Mouse (Mus musculus) kidney, adult 9 months (tissue): ENCODE results near the gene Hs3st3a1.

Source experiments
- DNase-seq: peaks from one replicate; pipeline ENCODE4 v3.0.0; 2022

The Hs3st3a1 gene

DNA sequence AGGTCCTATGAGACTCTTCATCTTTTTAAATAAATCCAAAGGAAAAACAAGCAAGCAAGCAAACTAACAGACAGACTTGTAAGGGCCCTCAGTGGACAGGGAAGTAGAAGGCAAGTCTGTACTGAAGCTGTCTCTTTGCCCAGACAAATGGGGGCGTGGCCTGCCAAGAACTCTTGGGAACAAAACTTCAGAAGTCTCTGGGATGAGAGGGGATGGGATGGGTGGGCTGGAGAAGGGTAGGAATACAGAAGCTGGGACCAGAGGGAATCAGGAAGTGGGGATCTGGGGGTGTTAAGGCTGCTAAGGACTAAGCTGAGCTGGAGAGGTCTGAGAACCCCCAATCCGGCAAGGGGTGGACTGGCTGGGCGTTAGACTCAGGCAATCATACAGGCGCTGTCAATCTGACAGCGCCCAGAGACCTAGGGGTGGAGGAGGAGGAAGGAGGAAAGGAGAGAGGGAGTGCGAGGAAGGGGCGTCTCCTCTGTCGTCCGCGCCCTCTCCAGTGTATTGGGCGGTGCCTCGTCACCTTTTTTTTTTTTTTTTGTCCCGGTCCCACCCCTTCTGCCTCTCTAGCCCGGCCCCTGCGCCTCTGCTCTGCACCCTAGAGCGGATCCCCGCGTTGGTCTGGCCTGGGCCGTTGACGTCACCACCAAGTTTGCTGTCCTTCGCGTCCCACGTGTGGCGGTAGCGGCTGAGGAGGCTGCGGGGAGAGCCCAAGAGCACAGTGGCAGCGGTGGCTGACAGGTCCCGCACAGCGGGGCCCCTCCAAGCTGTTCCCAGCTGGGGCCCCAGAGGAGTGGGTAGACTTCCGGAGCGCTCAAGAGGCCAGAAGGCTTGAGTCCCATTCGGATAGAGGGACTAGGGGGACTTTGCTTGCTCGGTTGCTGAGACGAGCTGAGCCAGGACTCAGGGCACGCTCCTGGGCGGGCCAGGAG, at the start of gene Hs3st3a1:
Gene Hs3st3a1, plus strand, starts transcription at position 722 of the 935 bp plus-strand sequence.
- DNase-seq = peak; percentile 46

GRCm38 (mm10) chr11:64386333-64386732, 48.8 kb upstream of the Hs3st3a1 start:
- no peak for DNase-seq

DNA sequence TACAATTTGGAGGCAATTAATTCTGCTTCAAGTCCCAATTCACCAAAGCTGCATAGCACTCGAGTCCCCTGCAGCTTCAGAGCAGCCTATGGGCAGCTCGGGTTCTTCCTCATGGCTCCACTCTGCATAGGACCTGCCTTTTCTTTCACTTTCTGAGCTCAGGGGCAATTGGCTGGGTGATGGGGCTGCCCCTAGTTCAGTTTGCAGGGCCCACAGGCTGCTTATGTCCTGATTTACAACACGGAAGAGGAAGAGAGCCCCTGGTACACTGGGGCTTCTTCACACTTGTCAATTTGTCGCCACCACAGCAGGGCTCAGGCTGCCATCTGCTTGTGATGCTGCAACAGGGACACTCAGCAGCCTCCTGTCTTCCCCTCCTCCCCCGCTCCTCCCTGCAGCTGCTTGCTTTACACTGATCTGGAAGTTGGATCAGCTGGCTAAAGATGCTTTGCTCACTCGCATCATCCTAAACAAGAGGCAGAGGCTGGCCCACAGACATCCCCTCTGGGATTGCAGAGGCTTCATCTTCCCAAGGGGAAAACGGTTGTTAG, 38.7 kb upstream of the Hs3st3a1 start:
- DNase-seq = no peak

DNA sequence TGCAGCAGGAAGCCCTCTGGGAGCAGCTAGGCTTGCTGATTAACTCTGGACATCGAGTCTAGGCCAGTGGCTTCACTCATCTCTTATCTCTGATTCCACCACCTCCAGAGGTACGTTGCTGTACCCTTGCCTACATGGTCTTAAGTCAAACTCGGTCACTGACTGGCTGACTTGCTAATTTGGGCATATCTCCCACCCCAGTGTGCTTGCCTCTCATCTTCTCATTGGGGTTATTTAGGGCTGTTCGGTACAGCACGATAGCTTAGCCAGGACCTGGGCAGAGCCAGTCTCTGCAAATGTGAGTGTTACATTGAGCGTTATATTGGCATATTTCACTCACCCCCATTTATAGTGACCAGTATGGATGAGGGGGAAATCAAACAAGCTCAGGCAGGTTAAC, 38.2 kb upstream of the Hs3st3a1 start:
- DNase-seq = no peak

GRCm38 (mm10) chr11:64397612-64398011, 37.5 kb upstream of the Hs3st3a1 start:
- DNase-seq = no peak

DNA sequence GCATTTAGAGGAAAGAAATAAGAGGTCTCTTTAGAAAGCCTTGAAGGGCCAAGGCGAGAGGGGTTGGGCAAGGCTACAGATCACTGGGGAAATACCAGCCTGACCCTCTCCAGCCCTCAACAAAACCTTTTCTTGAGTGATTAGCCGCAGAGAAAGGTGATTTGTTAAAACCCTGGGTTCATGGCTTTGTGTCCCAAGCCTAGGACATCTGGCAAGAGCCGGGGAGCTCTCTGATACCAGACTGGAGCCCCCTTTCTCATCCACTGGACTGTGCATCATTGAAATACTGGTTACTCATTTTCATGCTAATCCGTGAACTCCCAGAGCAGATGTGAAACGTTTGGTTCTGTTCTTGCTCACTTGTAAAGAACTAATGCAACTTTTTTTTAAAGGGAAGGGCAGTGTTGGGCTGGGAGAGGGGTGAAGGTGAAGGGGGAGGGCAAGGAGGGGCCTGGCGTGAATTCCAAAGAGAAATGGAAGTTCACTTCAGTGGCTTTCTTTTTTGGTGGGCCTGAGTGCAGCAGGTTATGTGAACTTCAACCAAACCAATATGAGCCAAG, 34.5 kb upstream of the Hs3st3a1 start:
- no peak for DNase-seq

DNA sequence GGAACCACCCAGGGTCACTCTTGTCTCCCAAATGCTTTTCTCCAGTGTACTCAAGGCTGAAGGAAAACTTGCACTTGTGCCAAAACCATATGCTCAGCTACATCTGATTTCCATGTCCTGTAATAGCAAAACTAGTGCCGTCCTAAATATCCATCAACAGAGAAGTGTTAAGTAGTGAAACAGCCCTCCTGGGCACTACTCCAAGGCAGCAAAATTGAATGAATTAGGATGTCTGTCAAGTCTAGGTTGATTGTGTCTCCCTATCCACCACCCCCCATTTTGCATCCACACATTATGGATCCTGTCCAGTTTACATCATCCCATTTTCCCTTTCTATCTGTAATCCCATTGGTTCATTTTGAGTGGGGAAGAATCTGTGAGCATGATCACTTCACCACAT, 16.2 kb upstream of the Hs3st3a1 start:
- no peak for DNase-seq

DNA sequence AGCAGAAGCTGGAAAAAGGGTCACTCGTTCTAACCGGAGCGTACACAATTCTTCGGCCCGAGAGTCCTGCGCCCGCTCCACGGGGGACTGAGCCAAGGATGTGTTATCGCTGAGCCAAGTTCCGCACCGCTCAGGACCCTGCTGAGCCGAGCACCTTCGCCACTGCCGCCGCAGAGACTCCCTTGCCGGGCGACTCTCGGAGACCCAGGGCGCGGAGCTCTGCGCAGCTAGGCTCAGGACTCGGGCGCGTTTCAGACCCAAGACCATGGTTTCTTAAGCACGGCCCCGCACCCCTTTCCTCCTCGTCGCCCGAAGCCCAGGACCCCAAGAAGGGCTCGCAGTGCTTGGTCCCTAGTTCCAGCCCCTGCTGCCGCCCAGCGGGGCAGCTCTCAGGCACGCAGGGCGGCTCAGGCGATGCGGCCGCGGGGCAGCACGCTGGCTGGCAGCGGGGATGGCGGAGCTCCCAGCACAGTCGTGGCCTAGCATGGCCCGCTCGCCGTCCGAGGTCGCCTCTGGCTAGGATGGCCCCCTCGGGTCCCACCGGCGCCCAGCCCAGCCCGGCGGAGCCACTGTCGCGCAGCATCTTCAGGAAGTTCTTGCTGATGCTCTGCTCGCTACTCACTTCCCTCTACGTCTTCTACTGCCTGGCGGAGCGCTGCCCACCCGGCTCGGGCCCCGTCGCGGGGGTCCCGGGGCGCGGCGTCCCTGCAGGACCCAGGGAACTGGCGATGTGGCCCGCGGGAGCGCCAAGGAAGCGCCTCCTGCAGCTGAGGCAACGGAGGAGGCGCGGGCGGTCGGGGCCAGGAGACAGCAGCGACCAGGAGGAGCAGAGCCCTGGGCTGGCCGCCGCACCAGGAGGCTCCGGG, 647 bp downstream of the Hs3st3a1 start:
- DNase-seq = peak; percentile 5

DNA sequence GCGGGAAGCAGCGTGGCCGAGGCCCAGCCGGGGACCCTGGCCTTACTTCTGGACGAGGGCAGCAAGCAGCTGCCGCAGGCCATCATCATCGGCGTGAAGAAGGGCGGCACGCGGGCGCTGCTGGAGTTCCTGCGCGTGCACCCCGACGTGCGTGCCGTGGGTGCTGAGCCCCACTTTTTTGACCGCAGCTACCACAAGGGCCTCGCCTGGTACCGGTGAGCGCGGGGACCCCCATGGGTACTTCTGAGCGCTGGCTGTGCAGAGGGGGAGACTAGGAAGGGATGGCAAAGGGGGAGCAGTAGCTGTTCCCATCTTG, 1.2 kb downstream of the Hs3st3a1 start, which contains the start of gene F930015N05Rik:
Gene F930015N05Rik, minus strand, starts transcription at position 242 of the 316 bp plus-strand sequence.
- no peak for DNase-seq

DNA sequence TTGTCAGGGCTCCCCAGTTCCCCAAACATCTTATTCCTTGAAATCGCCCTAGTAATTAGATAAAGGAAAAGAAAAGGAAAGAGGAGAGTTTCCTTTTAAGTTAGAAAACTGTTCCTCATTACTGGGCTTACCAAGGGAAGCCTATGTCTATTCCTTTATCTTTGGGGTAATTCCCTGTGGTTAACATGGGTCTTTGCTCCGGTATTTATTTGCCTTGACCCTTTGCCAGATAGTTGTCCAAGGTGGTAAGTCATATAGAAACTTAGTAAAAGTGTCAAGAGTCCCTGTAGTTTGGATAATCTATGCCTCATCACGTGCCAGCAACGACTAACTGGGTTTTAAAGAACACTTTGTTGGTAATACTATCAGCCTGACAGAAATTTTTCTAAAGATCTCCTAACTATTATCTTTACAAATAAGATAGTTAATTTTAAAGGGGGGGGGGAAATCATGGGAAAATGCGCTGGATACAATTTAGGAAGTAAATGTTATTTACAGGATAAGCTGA, 1.7 kb downstream of the Hs3st3a1 start:
- no peak for DNase-seq

DNA sequence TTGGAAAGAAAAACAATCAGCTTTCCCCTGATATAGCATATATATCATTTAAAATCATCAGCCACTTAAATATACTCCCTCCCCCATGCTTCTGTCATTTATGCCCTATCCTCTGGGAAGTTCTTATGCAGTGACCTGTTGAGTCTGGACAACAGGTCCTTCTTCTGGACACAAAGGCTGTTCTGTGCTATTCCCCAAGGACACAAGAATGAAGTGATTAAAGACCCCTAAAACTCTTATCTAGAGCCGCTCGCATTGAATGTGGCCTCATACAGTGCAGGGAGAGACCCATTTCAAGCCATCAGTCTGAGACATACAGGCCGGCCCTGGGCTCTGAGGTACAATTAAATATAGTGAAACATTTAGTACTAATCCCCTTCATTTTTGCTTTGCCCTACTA, 2.6 kb downstream of the Hs3st3a1 start:
- no peak for DNase-seq

DNA sequence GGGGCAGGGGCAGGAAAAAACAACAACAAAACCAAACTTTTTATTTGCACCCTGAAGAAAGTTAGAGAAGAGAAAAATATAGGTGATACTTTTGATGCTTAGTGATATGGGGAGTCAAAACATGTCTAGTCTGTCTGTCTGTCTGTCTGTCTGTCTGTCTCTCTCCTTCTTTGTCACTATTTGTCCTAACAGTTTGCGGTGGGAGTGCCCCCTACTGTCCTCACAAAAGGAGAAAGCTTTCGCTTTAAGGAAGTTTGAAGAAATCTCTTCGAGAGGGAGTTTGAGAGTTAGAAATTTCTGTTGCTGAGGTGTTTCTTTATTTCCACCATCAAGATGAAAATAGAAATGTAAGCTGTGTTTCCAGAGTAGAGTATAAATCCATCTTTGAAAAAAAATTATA, 3.8 kb downstream of the Hs3st3a1 start:
- no peak for DNase-seq

GRCm38 (mm10) chr11:64442119-64442518, 7.0 kb downstream of the Hs3st3a1 start:
- peak; percentile 69 for DNase-seq

- DNase-seq = no peak
Measured at GRCm38 (mm10) chr11:64442701-64443100, 7.6 kb downstream of the Hs3st3a1 start.

DNA sequence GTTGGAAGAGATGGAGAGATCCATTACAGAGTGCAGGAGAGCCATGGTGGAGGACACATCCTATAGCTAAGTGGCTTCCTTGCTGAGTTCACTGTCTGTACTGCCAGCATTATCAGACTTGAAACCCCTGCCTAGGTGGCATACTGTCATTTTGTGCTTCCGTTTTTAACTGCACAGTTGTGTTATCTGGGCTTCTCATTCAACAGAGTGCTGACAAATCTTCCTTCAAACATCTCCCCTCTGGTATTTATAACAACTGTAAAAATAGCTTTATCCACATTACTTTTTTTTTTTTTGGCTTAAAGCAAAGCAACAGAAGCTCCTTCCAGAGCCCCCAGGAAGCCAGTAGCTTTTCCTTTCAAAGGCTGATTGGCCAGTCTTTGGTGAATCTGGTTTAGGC, 10.1 kb downstream of the Hs3st3a1 start:
- DNase-seq = no peak

DNA sequence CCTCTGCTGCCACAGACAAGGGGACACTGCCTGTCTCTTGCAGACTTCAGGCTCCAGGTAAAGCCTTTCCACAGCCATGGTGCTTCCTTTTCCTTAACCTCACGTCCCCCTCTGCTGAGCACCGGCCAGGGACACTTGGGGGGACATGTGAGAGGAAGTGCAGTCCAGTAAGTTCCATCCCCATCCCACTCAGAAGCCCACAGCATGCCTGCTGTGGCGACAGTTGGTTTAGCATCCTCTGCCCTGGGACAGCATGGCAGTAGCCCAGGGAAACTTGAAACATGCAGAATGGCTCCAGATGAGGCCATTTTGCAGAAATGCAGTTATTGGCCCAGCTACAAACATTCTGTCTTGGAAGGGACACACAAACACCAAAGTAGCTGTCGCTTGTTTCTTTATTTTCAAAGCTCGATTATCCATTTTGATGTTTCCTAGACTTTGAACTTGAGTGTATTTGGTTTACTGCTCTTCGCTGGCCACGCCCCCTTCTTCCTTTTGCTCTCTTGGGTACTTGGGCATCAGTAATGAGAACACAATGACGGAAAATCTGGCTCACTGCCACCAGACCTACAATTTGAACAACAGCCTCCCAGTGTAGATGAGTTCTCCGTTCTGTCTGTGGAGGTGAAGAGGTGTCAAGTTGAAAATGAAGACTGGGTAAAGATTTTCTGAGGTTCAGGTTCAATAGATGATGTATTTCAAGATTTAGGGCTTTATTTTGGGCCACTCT, 13.6 kb downstream of the Hs3st3a1 start:
- peak; percentile 7 for DNase-seq

DNA sequence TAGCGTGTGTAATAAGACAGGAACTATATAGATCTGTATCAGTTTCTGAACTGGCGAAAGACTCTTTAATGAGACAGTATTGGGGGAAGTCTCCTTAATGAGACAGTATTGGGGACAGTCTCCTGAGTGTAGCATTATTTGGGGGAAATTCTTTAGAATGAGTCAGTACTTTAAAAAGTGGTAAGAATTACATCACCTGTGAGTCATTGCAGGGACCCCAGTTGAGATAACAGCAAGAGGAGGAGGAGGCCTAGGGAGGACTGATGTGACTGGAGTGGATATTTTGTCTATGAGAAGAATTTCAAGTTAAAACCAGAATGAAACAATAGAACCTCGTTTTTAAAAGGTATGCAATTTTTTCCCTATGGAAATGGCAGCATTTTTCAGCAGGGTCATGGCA, 26.6 kb downstream of the Hs3st3a1 start:
- no peak for DNase-seq

- DNase-seq = no peak
Measured at GRCm38 (mm10) chr11:64468737-64469136, 33.6 kb downstream of the Hs3st3a1 start.

DNA sequence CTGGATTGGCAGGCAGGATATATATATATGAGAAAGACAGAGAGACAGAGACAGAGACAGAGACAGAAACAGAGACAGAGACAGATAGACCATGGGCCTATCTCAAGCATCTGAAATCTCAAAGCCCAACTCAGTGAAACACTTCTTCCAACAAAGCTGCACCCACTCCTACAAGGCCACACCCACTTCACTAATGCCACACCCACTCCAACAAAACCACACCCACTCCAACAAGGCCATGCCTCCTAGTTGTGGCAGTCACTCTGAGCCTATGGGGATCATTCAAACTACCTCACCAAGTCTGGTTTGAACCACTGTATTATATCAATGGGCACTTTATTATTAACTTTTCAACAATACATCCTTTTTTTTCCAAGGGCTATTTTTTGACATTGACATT, 35.6 kb downstream of the Hs3st3a1 start:
- no peak for DNase-seq

DNA sequence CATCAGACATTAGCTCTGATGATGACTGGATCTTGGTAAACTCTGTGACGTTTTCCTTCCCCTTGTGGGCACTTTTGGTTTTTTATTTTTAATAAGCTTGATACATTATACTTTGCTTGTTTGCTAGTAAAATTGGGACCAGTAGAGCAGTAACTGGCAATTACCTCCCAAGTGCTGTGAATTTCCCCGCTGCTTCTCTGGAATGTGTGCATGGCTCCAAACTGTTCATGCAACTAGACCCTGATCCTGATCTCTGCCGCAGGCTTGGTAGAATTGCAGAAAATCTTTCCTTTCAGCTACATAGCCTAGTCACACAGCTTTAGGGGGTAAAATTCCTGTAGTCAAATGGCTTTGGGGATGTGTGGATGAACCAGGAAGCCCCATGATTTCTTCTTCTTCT, 38.5 kb downstream of the Hs3st3a1 start:
- no peak for DNase-seq

GRCm38 (mm10) chr11:64481445-64481844, 46.3 kb downstream of the Hs3st3a1 start:
- no peak for DNase-seq
